In genomic region chr6:3424613-3425277, GRCm38 (mm10) we compare ENCODE assay signal across 8 mouse cellular contexts. TPM values are rescaled to one million over a fixed set of nuclear protein-coding genes. Genes with fewer than 3 reads are reported as not detected.
A peak's percentile ranks its signal among the peaks of the same experiment; 100 is the strongest.
DNase-seq lines count a peak whose midpoint lies in the region; ATAC-seq and TF ChIP-seq lines count a peak whose summit lies in the region.
"Not testable (repeated sequence)": the region's sequence is repeated elsewhere in the genome, so short reads cannot be mapped to it uniquely, and the experiment has no call there.

No protein-coding gene starts in this region.

- not testable (repeated sequence) for TF ChIP-seq CTCF in liver, postnatal 0 days (IDR thresholded peaks at IDR 0.05; ENCODE audit: low read depth)

- H3K36me3 ChIP-seq in ES-E14 (ENCODE audit: control insufficient read depth, insufficient read depth, low read length, poor library complexity, severe bottlenecking); kidney, embryonic 16.5 days (ENCODE audit: insufficient read depth, low read length); liver, postnatal 0 days (replicated peaks; ENCODE audit: insufficient read depth, low read length); stomach, embryonic 16.5 days (ENCODE audit: control insufficient read depth, insufficient read depth, low read length): not testable (repeated sequence)

- DNase-seq in ES-E14 (ENCODE audit: low read depth, low spot score); liver, postnatal 0 days: not testable (repeated sequence)
- DNase-seq in heart, adult 18-20 months, result peak; percentile 53 to 80

- in situ Hi-C loops in ES-E14 (cut with MboI; ENCODE audit: low sequenced_read_pairs in 2 of 2, unreplicated experiment in 2 of 2), result loop anchor here in 1 of 2 experiments (5.0 kb wide), 1 partner anchor 42 kb away; no protein-coding TSS in a partner anchor

- not testable (repeated sequence) for H3K9ac ChIP-seq in ES-E14 (ENCODE audit: insufficient read depth, low read depth, low read length, poor library complexity, severe bottlenecking); kidney, embryonic 16.5 days (replicated peaks; ENCODE audit: low read length); liver, postnatal 0 days (replicated peaks); stomach, embryonic 16.5 days (ENCODE audit: low read length)

- H3K4me2 ChIP-seq in kidney, embryonic 16.5 days (replicated peaks; ENCODE audit: low read depth, low read length); liver, postnatal 0 days (ENCODE audit: low read depth, low read length); stomach, embryonic 16.5 days (ENCODE audit: low read depth, low read length): not testable (repeated sequence)

- 0% methylated on average over 1 of the region's 4 CpGs for WGBS in kidney, embryonic 16.5 days
- 0% methylated on average over 1 of the region's 4 CpGs for WGBS in liver, postnatal 0 days (ENCODE audit: insufficient replicate concordance)
- 0% methylated on average over 1 of the region's 4 CpGs for WGBS in stomach, embryonic 16.5 days

- H3K9me3 ChIP-seq in ES-E14 (ENCODE audit: control insufficient read depth, insufficient read depth, low read depth, low read length); kidney, embryonic 16.5 days (ENCODE audit: low read length); liver, postnatal 0 days (ENCODE audit: low read length); stomach, embryonic 16.5 days (replicated peaks; ENCODE audit: control insufficient read depth, low read length): not testable (repeated sequence)

- H3K4me3 ChIP-seq in ES-E14 (ENCODE audit: insufficient read depth in 1 of 2, low read depth in 1 of 2, low read length in 2 of 2, poor library complexity in 1 of 2, severe bottlenecking in 1 of 2); kidney, embryonic 16.5 days (ENCODE audit: low read length); liver, postnatal 0 days (ENCODE audit: low read depth, low read length); stomach, embryonic 16.5 days (replicated peaks; ENCODE audit: low read length): not testable (repeated sequence)

- peak overlapping the region; percentile 47; the same call in 1 of the 2 replicates for H3K27ac ChIP-seq in ES-E14 (ENCODE audit: insufficient read depth, low read depth, low read length, poor library complexity, severe bottlenecking)
- H3K27ac ChIP-seq in kidney, embryonic 16.5 days (ENCODE audit: low read length); liver, postnatal 0 days (ENCODE audit: low read depth); stomach, embryonic 16.5 days (ENCODE audit: low read length): not testable (repeated sequence)

- peak; percentile 83 for ATAC-seq in common myeloid progenitor, adult 5-6 weeks (replicated peaks; ENCODE audit: low read depth, poor library complexity, severe bottlenecking)
- peak; percentile 80 to 85 for ATAC-seq in hematopoietic stem cell, adult 5-6 weeks (replicated peaks in 1 of 2; ENCODE audit: insufficient read depth in 1 of 2, low FRiP score in 2 of 2, low TSS enrichment in 1 of 2, low read depth in 1 of 2, poor library complexity in 2 of 2, severe bottlenecking in 2 of 2)
- ATAC-seq in kidney, embryonic 16.5 days (ENCODE audit: low FRiP score, low TSS enrichment), result peak; percentile 90
- peak; percentile 62 for ATAC-seq in liver, postnatal 0 days
- peak; percentile 92 for ATAC-seq in megakaryocyte progenitor cell, adult 5-6 weeks (replicated peaks; ENCODE audit: poor library complexity)
- peak; percentile 95 for ATAC-seq in stomach, embryonic 16.5 days (ENCODE audit: insufficient read depth, low FRiP score)

- H3K27me3 ChIP-seq in kidney, embryonic 16.5 days (ENCODE audit: insufficient read depth, low read length); liver, postnatal 0 days (ENCODE audit: insufficient read depth, low read length); stomach, embryonic 16.5 days (ENCODE audit: control insufficient read depth, insufficient read depth, low read length): not testable (repeated sequence)

- not testable (repeated sequence) for H3K4me1 ChIP-seq in ES-E14 (ENCODE audit: control insufficient read depth in 2 of 2, insufficient read depth in 2 of 2, low read length in 2 of 2, poor library complexity in 1 of 2); kidney, embryonic 16.5 days (ENCODE audit: insufficient read depth, low read length); liver, postnatal 0 days (ENCODE audit: insufficient read depth); stomach, embryonic 16.5 days (ENCODE audit: control insufficient read depth, insufficient read depth, low read length)

- TF ChIP-seq EP300 in liver, postnatal 0 days (IDR thresholded peaks at IDR 0.05; ENCODE audit: low read depth), result not testable (repeated sequence)

RNA-seq across cellular contexts. Expression of gene Samd9l, which starts 25.4 kb away (rescaled TPM):
- total RNA-seq in ES-E14 (2012; rRNA removed), result 1.6 and 1.9 TPM in 2 replicates
- 30.6 and 33.3 TPM in 2 replicates for total RNA-seq in common myeloid progenitor, adult 5-6 weeks (2017)
- 1 to 10 TPM; 6.2 to 7.3 TPM for total RNA-seq in heart, adult 18-20 months (2021)
- 74.7 and 101 TPM in 2 replicates for total RNA-seq in hematopoietic stem cell, adult 5-6 weeks (2017)
- 10.8 and 12.1 TPM in 2 replicates for polyA plus RNA-seq in kidney, embryonic 16.5 days (2015; fragmentation: Nextera tagmentation; extraction: Ambion mirVana)
- polyA plus RNA-seq in liver, postnatal 0 days (2015; fragmentation: Nextera tagmentation; extraction: Ambion mirVana), result 3.8 and 4.5 TPM in 2 replicates
- 14.3 and 16.2 TPM in 2 replicates for total RNA-seq in megakaryocyte progenitor cell, adult 5-6 weeks (2015)
- 15.4 and 16.6 TPM in 2 replicates for total RNA-seq in megakaryocyte progenitor cell, adult 5-6 weeks (2017)
- 16.2 and 17.9 TPM in 2 replicates for polyA plus RNA-seq in stomach, embryonic 16.5 days (2015; fragmentation: Nextera tagmentation; extraction: Ambion mirVana)
